Mouse (Mus musculus) right cerebral cortex, postnatal 25 days (tissue): Measurements from ENCODE around the gene U2af1l4.

Experiments
- DNase-seq: peaks from one replicate; pipeline ENCODE4 v3.0.0; 2022

U2af1l4 gene

GRCm38 (mm10) chr7:30588676-30589434 is 25.8 kb downstream of the U2af1l4 start, which contains the start of gene Kmt2b:
Gene Kmt2b, minus strand, starts transcription at chr7:30588726.
- peak; percentile 98 for DNase-seq

GRCm38 (mm10) chr7:30589435-30590301 is 26.6 kb downstream of the U2af1l4 start:
- peak; percentile 78 for DNase-seq

GRCm38 (mm10) chr7:30590927-30591604 is 28.0 kb downstream of the U2af1l4 start:
- no peak for DNase-seq

GRCm38 (mm10) chr7:30591605-30591951 is 28.5 kb downstream of the U2af1l4 start:
- no peak for DNase-seq

- no peak for DNase-seq
Measured at GRCm38 (mm10) chr7:30592772-30593423, 29.8 kb downstream of the U2af1l4 start.

GRCm38 (mm10) chr7:30593579-30594509 is 30.7 kb downstream of the U2af1l4 start:
- DNase-seq = no peak

- DNase-seq = no peak
Measured at GRCm38 (mm10) chr7:30594510-30595024, 31.5 kb downstream of the U2af1l4 start.

- DNase-seq = no peak
Measured at GRCm38 (mm10) chr7:30596093-30596492, 33.0 kb downstream of the U2af1l4 start.

GRCm38 (mm10) chr7:30596811-30597210 is 33.7 kb downstream of the U2af1l4 start:
- no peak for DNase-seq

GRCm38 (mm10) chr7:30598786-30599185 is 35.7 kb downstream of the U2af1l4 start, which contains the start of gene Zbtb32:
Gene Zbtb32, minus strand, starts transcription at chr7:30598909.
- DNase-seq = no peak

GRCm38 (mm10) chr7:30599933-30600353 is 36.8 kb downstream of the U2af1l4 start:
- peak; percentile 88 for DNase-seq

- DNase-seq = no peak
Measured at GRCm38 (mm10) chr7:30600651-30601050, 37.5 kb downstream of the U2af1l4 start.

- DNase-seq = no peak
Measured at GRCm38 (mm10) chr7:30602583-30602982, 39.5 kb downstream of the U2af1l4 start.

- no peak for DNase-seq
Measured at GRCm38 (mm10) chr7:30604424-30604823, 41.3 kb downstream of the U2af1l4 start.

GRCm38 (mm10) chr7:30604944-30605343 is 41.8 kb downstream of the U2af1l4 start:
- no peak for DNase-seq

- DNase-seq = no peak
Measured at GRCm38 (mm10) chr7:30607706-30608309, 44.7 kb downstream of the U2af1l4 start.

- no peak for DNase-seq
Measured at GRCm38 (mm10) chr7:30608476-30608875, 45.4 kb downstream of the U2af1l4 start.

- no peak for DNase-seq
Measured at GRCm38 (mm10) chr7:30610043-30610442, 46.9 kb downstream of the U2af1l4 start.

GRCm38 (mm10) chr7:30612654-30613402 is 49.7 kb downstream of the U2af1l4 start, which contains the start of gene Upk1a:
Gene Upk1a, minus strand, starts transcription at chr7:30612847.
- DNase-seq = no peak

- DNase-seq = no peak
Measured at GRCm38 (mm10) chr7:30613529-30614112, 50.5 kb downstream of the U2af1l4 start.
